Mouse (Mus musculus): Measurements from ENCODE around the gene Mybpc2.

DNA sequence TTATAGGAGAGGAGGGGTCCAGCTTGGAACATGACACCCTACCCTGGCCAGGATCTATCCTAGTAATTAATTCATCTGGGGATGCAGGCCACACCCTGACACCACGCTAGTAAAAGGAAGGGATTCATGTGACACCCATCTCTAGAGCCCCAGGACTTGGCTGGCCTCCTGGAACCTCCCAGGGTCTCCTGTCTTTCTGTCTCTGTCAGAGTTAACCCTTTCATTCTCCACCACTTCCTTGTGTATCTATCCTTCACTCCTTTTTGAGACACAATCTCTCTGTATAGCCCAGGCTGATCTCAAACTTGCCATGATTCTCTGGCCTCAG, 51.9 kb downstream of the Mybpc2 start:
- no peak for TF ChIP-seq POLR2A (IDR thresholded peaks at IDR 0.05; ENCODE audit: borderline replicate concordance, extremely low read depth, insufficient read depth, insufficient read length, poor library complexity, severe bottlenecking)
- TF ChIP-seq CTCF (IDR thresholded peaks at IDR 0.05; ENCODE audit: borderline replicate concordance, extremely low read depth, insufficient read depth, insufficient read length) = no peak
